15 mouse cellular contexts compared by ENCODE assay signal in genomic region chr5:111987036-111987435, GRCm38 (mm10).
DNase-seq lines count a peak whose midpoint lies in the region; TF ChIP-seq lines count a peak whose summit lies in the region.
"Had no signal": no experiment of that assay in that cellular context is flagged by ENCODE, and none has a peak within 500 bp of the region (broad histone marks: within the 10 kb centered on the region; RNA-seq: fewer than 3 reads in every experiment).

No protein-coding gene starts in this region.

- no peaks in the 10 kb centered on the region for H3K9me3 ChIP-seq in embryonic facial prominence, embryonic 10.5 days

- no peaks in the 10 kb centered on the region; the same call in 1 of the 2 replicates for H3K27me3 ChIP-seq in embryonic facial prominence, embryonic 10.5 days (replicated peaks; ENCODE audit: low read depth, poor library complexity, severe bottlenecking)

- H3K36me3 ChIP-seq in embryonic facial prominence, embryonic 10.5 days (replicated peaks) = no peaks in the 10 kb centered on the region
- H3K36me3 ChIP-seq: G1E; midbrain, embryonic 10.5 days had no signal

- TF ChIP-seq CTCF in lung, adult 2 months (IDR thresholded peaks at IDR 0.05; ENCODE audit: insufficient read depth, low read length) = no peak

- TF ChIP-seq POLR2A in lung, adult 2 months (IDR thresholded peaks at IDR 0.05; ENCODE audit: borderline replicate concordance, extremely low read depth, low read depth, low read length) = no peak

- H3K4me3 ChIP-seq in lung, adult 2 months (replicated peaks; ENCODE audit: extremely low read depth, low read depth, low read length) = no peak overlapping the region
- H3K4me3 ChIP-seq in embryonic facial prominence, embryonic 10.5 days = no peak overlapping the region
- H3K4me3 ChIP-seq: heart, adult 2 months; midbrain, embryonic 10.5 days had no signal

- intact Hi-C loops in left cerebral cortex, postnatal 4 days (cut with DNase I) = no loop called here

- WGBS in lung, adult 2 months = 49% methylated on average over 6 of the region's 6 CpGs
- WGBS in embryonic facial prominence, embryonic 10.5 days = 52% methylated on average over 6 of the region's 6 CpGs

- DNase-seq in embryo, embryonic 10 days (ENCODE audit: low spot score) = peak; percentile 69
- no peak for DNase-seq in embryo, embryonic 9.5 days (ENCODE audit: extremely low spot score)
- peak; percentile 9 for DNase-seq in lung, postnatal 10 days
- no peak for DNase-seq in lung, adult 2 months
- peak; percentile 47 for DNase-seq in embryonic facial prominence, embryonic 10.5 days (ENCODE audit: low spot score)
- DNase-seq in retina, embryonic 14.5 days (ENCODE audit: low spot score) = peak; percentile 52
- DNase-seq in right cerebral cortex, adult 2 months (ENCODE audit: low spot score in 2 of 2) = no peak
- no peak for DNase-seq in left cerebral cortex, postnatal 4 days
- DNase-seq: cerebellum, postnatal 36 days; heart, adult 2 months; kidney, adult 11 months; layer of hippocampus, adult 9-11 months; liver, postnatal 0 days had no signal

- no peak overlapping the region for H3K27ac ChIP-seq in embryonic facial prominence, embryonic 10.5 days (replicated peaks)
- H3K27ac ChIP-seq: heart, adult 2 months; midbrain, embryonic 10.5 days had no signal

- no peaks in the 10 kb centered on the region for H3K4me1 ChIP-seq in lung, adult 2 months (ENCODE audit: control insufficient read depth, insufficient read depth, low read length)
- no peaks in the 10 kb centered on the region for H3K4me1 ChIP-seq in embryonic facial prominence, embryonic 10.5 days
- H3K4me1 ChIP-seq: midbrain, embryonic 10.5 days had no signal

Comparison
In these comparisons a context has a peak if more than half of its experiments do, and no peak if none do; other contexts are left out.
1. DNase-seq: peak in embryo, embryonic 10 days (single experiment), lung, postnatal 10 days (single experiment), embryonic facial prominence, embryonic 10.5 days (single experiment) and retina, embryonic 14.5 days (single experiment); none in embryo, embryonic 9.5 days (single experiment), lung, adult 2 months (single experiment), right cerebral cortex, adult 2 months (0 of 2) and left cerebral cortex, postnatal 4 days (single experiment).